Mouse (Mus musculus) CH12.LX (cell line): ENCODE measurements around the gene 2210010C04Rik. TPM values are rescaled to one million over a fixed set of nuclear protein-coding genes. Genes with fewer than 3 reads are reported as not detected.

Experiments used
- DNase-seq: peaks from one replicate; pipeline ENCODE4 v3.0.0-alpha.2; 2013; ENCODE audit errors: extremely low read depth
- H3K27ac ChIP-seq: 2 replicates; pipeline ENCODE4 v1.5.1; 2012; ENCODE audit warnings: low read depth, mild to moderate bottlenecking, control low read depth, moderate library complexity; ENCODE audit not compliant: insufficient read depth
- H3K27me3 ChIP-seq: replicated peaks from 2 replicates; pipeline ENCODE3; 2012; ENCODE audit warnings: inconsistent platforms
- H3K36me3 ChIP-seq, 2 experiments: replicated peaks in 1 of 2; 2 replicates each; pipeline versions ENCODE3 to v1.6.1; 2012; ENCODE audit warnings: inconsistent platforms in 1 of 2, low read length in 1 of 2, mild to moderate bottlenecking in 1 of 2, mixed read lengths in 1 of 2, moderate library complexity in 1 of 2; ENCODE audit not compliant: control insufficient read depth in 1 of 2, insufficient read depth in 1 of 2
- H3K4me1 ChIP-seq, 2 experiments: 2 replicates each; pipeline ENCODE4 v1.6.1; 2012; ENCODE audit warnings: inconsistent platforms in 1 of 2, moderate library complexity in 1 of 2; ENCODE audit not compliant: insufficient read depth in 2 of 2, control insufficient read depth in 1 of 2
- H3K4me2 ChIP-seq: 2 replicates; pipeline ENCODE4 v1.6.1; 2012; ENCODE audit warnings: low read depth, mild to moderate bottlenecking, control low read depth; ENCODE audit not compliant: poor library complexity, insufficient read depth, severe bottlenecking
- H3K4me3 ChIP-seq, 3 experiments: fragments of 150-350 bp in 1 of 3; sonication (generic) in 1 of 3; replicated peaks in 1 of 3; 2 replicates each; pipeline versions ENCODE3 to v1.5.1; 2011 to 2012; ENCODE audit warnings: low read depth in 2 of 3, low read length in 2 of 3, mild to moderate bottlenecking in 2 of 3, moderate library complexity in 2 of 3, control low read depth in 1 of 3, improper control_type of control experiment in 1 of 3, inconsistent platforms in 1 of 3, mixed read lengths in 1 of 3; ENCODE audit not compliant: poor library complexity in 1 of 3
- H3K79me2 ChIP-seq: replicated peaks from 2 replicates; pipeline ENCODE4 v1.6.1; 2012; ENCODE audit warnings: mild to moderate bottlenecking, moderate library complexity; ENCODE audit not compliant: control insufficient read depth, poor library complexity, insufficient read depth, severe bottlenecking; ENCODE audit errors: extremely low read depth
- H3K9ac ChIP-seq: 2 replicates; pipeline ENCODE4 v1.6.1; 2012; ENCODE audit warnings: low read depth, mild to moderate bottlenecking, control low read depth, moderate library complexity; ENCODE audit not compliant: insufficient read depth
- H3K9me3 ChIP-seq: replicated peaks from 2 replicates; pipeline ENCODE3; 2012; ENCODE audit warnings: low read length, inconsistent platforms, mixed read lengths
- CTCF ChIP-seq, 2 experiments: IDR thresholded peaks in 1 of 2; conservative IDR thresholded peaks in 1 of 2; 2 replicates each; pipeline ENCODE4 v1.5.1; 2011 to 2012; ENCODE audit warnings: low read depth in 2 of 2, low read length in 2 of 2, improper control_type of control experiment in 1 of 2, inconsistent platforms in 1 of 2, mild to moderate bottlenecking in 1 of 2, moderate library complexity in 1 of 2
- E2F4 ChIP-seq: IDR thresholded peaks from 2 replicates; pipeline ENCODE4 v1.6.1; 2011; ENCODE audit warnings: low read depth, low read length, improper control_type of control experiment; ENCODE audit not compliant: insufficient replicate concordance
- EP300 ChIP-seq: IDR thresholded peaks from 2 replicates; pipeline ENCODE4 v1.6.1; 2011; ENCODE audit warnings: low read length, improper control_type of control experiment
- ETS1 ChIP-seq: conservative IDR thresholded peaks from 2 replicates; pipeline ENCODE4 v1.6.1; 2012; ENCODE audit warnings: low read depth, mild to moderate bottlenecking, inconsistent platforms, low read length, improper control_type of control experiment, moderate library complexity
- HCFC1 ChIP-seq: IDR thresholded peaks from 2 replicates; pipeline ENCODE4 v1.6.1; 2012; ENCODE audit warnings: low read depth, mild to moderate bottlenecking, inconsistent platforms, low read length, improper control_type of control experiment
- IRF4 ChIP-seq: IDR thresholded peaks from 2 replicates; pipeline ENCODE4 v1.6.1; 2014; ENCODE audit warnings: low read depth, mild to moderate bottlenecking, inconsistent platforms, low read length, improper control_type of control experiment
- MAX ChIP-seq: IDR thresholded peaks from 2 replicates; pipeline ENCODE4 v1.6.1; 2011; ENCODE audit warnings: low read length, improper control_type of control experiment
- MXI1 ChIP-seq: IDR thresholded peaks from 2 replicates; pipeline ENCODE4 v1.6.1; 2011; ENCODE audit warnings: mild to moderate bottlenecking, low read depth, low read length, improper control_type of control experiment
- NELFE ChIP-seq: IDR thresholded peaks from 2 replicates; pipeline ENCODE4 v1.6.1; 2011; ENCODE audit warnings: low read depth, low read length, improper control_type of control experiment
- RAD21 ChIP-seq: IDR thresholded peaks from 2 replicates; pipeline ENCODE4 v1.6.1; 2011; ENCODE audit warnings: low read depth, mild to moderate bottlenecking, low read length, improper control_type of control experiment, moderate library complexity
- SIN3A ChIP-seq: IDR thresholded peaks from 2 replicates; pipeline ENCODE4 v1.6.1; 2012; ENCODE audit warnings: low read length, improper control_type of control experiment, inconsistent platforms
- SMC3 ChIP-seq: IDR thresholded peaks from 2 replicates; pipeline ENCODE4 v1.6.1; 2011; ENCODE audit warnings: low read depth, low read length, improper control_type of control experiment
- TBP ChIP-seq: conservative IDR thresholded peaks from 2 replicates; pipeline ENCODE4 v1.6.1; 2011; ENCODE audit warnings: low read depth, low read length, improper control_type of control experiment
- TCF12 ChIP-seq: IDR thresholded peaks from 2 replicates; pipeline ENCODE4 v1.6.1; 2014; ENCODE audit warnings: low read depth, mild to moderate bottlenecking, inconsistent platforms, low read length, improper control_type of control experiment
- UBTF ChIP-seq: IDR thresholded peaks from 2 replicates; pipeline ENCODE4 v1.6.1; 2012; ENCODE audit warnings: low read depth, mild to moderate bottlenecking, inconsistent platforms, low read length, improper control_type of control experiment, moderate library complexity
- USF1 ChIP-seq: IDR thresholded peaks from 2 replicates; pipeline ENCODE4 v1.6.1; 2014; ENCODE audit warnings: low read depth, mild to moderate bottlenecking, inconsistent platforms, low read length, improper control_type of control experiment
- USF2 ChIP-seq: conservative IDR thresholded peaks from 2 replicates; pipeline ENCODE4 v1.6.1; 2011; ENCODE audit warnings: low read depth, low read length, improper control_type of control experiment
- ZC3H11A ChIP-seq: IDR thresholded peaks from 2 replicates; pipeline ENCODE4 v1.6.1; 2012; ENCODE audit warnings: low read depth, mild to moderate bottlenecking, inconsistent platforms, low read length, improper control_type of control experiment
- ZKSCAN1 ChIP-seq: IDR thresholded peaks from 2 replicates; pipeline ENCODE4 v1.6.1; 2012; ENCODE audit warnings: low read depth, inconsistent platforms, low read length, improper control_type of control experiment, borderline replicate concordance
- ZMIZ1 ChIP-seq: IDR thresholded peaks from 2 replicates; pipeline ENCODE4 v1.6.1; 2012; ENCODE audit warnings: low read depth, mild to moderate bottlenecking, inconsistent platforms, low read length, improper control_type of control experiment
- ZNF384 ChIP-seq: IDR thresholded peaks from 2 replicates; pipeline ENCODE4 v1.6.1; 2012; ENCODE audit warnings: low read depth, low read length, improper control_type of control experiment, inconsistent platforms
- dilution Hi-C: fragments of 300-500 bp; cut with MboI; formaldehyde crosslinking; loops from 2 replicates; pipeline ENCODE4 v1.14.3; 2020; ENCODE audit warnings: low sequenced_read_pairs; ENCODE audit not compliant: extremely low pct_unique_long_range_greater_than_20kb, extremely low pct_ligation_motif_present
- in situ Hi-C: fragments of 300-500 bp; cut with MboI; formaldehyde crosslinking; loops from 3 replicates; pipeline ENCODE4 v1.14.3; 2019; ENCODE audit warnings: low sequenced_read_pairs, low pct_ligation_motif_present, low pct_unique_long_range_greater_than_20kb, mixed read lengths
- polyA plus RNA-seq: library from polyadenylated mRNA; unstranded; fragments of >175 nt; gene quantifications from 2 replicates; pipeline ENCODE4 v1.2.1, GENCODE M21; 2012; ENCODE audit warnings: low read depth; ENCODE audit not compliant: insufficient read length
- total RNA-seq, 2 experiments: library from RNA; depleted of rRNA; stranded (reverse); fragments of 300-350 nt in 1 of 2; fragments of >200 nt in 1 of 2; gene quantifications; 2 replicates each; pipeline ENCODE4 v1.2.3; 2012 to 2014

2210010C04Rik gene
- total and polyA plus RNA-seq, 3 experiments: not detected

GRCm38 (mm10) chr6:41054379-41054778 lies 19.1 kb upstream of the 2210010C04Rik start:
- H3K79me2 ChIP-seq: no peaks in the 10 kb centered on the region
- dilution Hi-C loops: no loop called here
- no peak overlapping the region for H3K9ac ChIP-seq
- no peaks in the 10 kb centered on the region for H3K9me3 ChIP-seq
- no peaks in the 10 kb centered on the region for H3K36me3 ChIP-seq
- peaks cover 0 to 10% of the 10 kb centered on the region in 2 experiments; a peak in 2 of 4 replicates for H3K4me1 ChIP-seq
- no peak overlapping the region for H3K27ac ChIP-seq
- H3K27me3 ChIP-seq: no peaks in the 10 kb centered on the region
- in situ Hi-C loops: no loop called here
- no peak overlapping the region for H3K4me3 ChIP-seq
- no peak for TF ChIP-seq ETS1
- TF ChIP-seq SIN3A: no peak
- no peak for TF ChIP-seq CTCF (conservative IDR thresholded peaks at IDR 0.05 in 1 of 2, IDR thresholded peaks at IDR 0.05 in 1 of 2; ENCODE audit: low read depth in 2 of 2, low read length in 2 of 2)
- no peak for TF ChIP-seq ZC3H11A
- no peak for TF ChIP-seq TBP
- no peak for TF ChIP-seq TCF12
- TF ChIP-seq RAD21: no peak
- TF ChIP-seq ZNF384: no peak
- no peak for TF ChIP-seq ZKSCAN1
- TF ChIP-seq NELFE: no peak
- H3K4me2 ChIP-seq: no peak overlapping the region
- DNase-seq: no peak

GRCm38 (mm10) chr6:41051824-41052223 lies 16.5 kb upstream of the 2210010C04Rik start:
- Histone ChIP-seq H3K4me2 (no peak overlapping the region), H3K4me1 (peaks cover 0 to 16% of the 10 kb centered on the region in 2 experiments; a peak in 2 of 4 replicates), H3K9me3 (no peaks in the 10 kb centered on the region), H3K27me3 (no peaks in the 10 kb centered on the region), H3K36me3 (no peaks in the 10 kb centered on the region), H3K27ac (no peak overlapping the region), H3K9ac (no peak overlapping the region), H3K4me3 (no peak overlapping the region), H3K79me2 (no peaks in the 10 kb centered on the region)
- in situ Hi-C loops: no loop called here
- no peak for TF ChIP-seq IRF4
- TF ChIP-seq USF2: no peak
- TF ChIP-seq MXI1: no peak
- no peak for TF ChIP-seq SMC3
- no peak for DNase-seq
- dilution Hi-C loops: no loop called here

GRCm38 (mm10) chr6:41048602-41049001 lies 13.3 kb upstream of the 2210010C04Rik start:
- in situ Hi-C loops: no loop called here
- no peaks in the 10 kb centered on the region for H3K9me3 ChIP-seq
- H3K79me2 ChIP-seq: no peaks in the 10 kb centered on the region
- H3K27me3 ChIP-seq: no peaks in the 10 kb centered on the region
- no peak overlapping the region for H3K4me2 ChIP-seq
- dilution Hi-C loops: no loop called here
- H3K9ac ChIP-seq: no peak overlapping the region
- no peak for TF ChIP-seq HCFC1
- no peak for TF ChIP-seq UBTF
- no peak for TF ChIP-seq USF1
- TF ChIP-seq ZMIZ1: no peak
- no peak for TF ChIP-seq TCF12
- no peak for TF ChIP-seq NELFE
- no peak for TF ChIP-seq EP300
- no peak for TF ChIP-seq E2F4
- no peak for TF ChIP-seq MAX
- H3K4me1 ChIP-seq: peaks cover 0 to 21% of the 10 kb centered on the region in 2 experiments; a peak in 2 of 4 replicates
- no peaks in the 10 kb centered on the region for H3K36me3 ChIP-seq
- DNase-seq: no peak
- H3K27ac ChIP-seq: no peak overlapping the region
- H3K4me3 ChIP-seq: no peak overlapping the region
